8 mouse cellular contexts compared by ENCODE assay signal in genomic region chr2:84648369-84648768, GRCm38 (mm10). TPM values are rescaled to one million over a fixed set of nuclear protein-coding genes. Genes with fewer than 3 reads are reported as not detected.
DNase-seq lines count a peak whose midpoint lies in the region; ATAC-seq and TF ChIP-seq lines count a peak whose summit lies in the region.

No protein-coding gene starts in this region.

- H3K4me3 ChIP-seq in spleen, adult 2 months (ENCODE audit: extremely low read depth, insufficient read depth, insufficient read length): peak overlapping the region; percentile 5; the same call in 1 of the 2 replicates
- H3K4me3 ChIP-seq in liver, embryonic 13.5 days (replicated peaks): peak overlapping the region; percentile 40

- no peak for ATAC-seq in liver, embryonic 13.5 days (ENCODE audit: low read depth)

- peak; percentile 51 for DNase-seq in embryo, embryonic 10 days (ENCODE audit: low spot score)
- DNase-seq in embryo, embryonic 9.5 days (ENCODE audit: extremely low spot score): no peak
- DNase-seq in spleen, adult 2 months (ENCODE audit: low read depth in 1 of 2, low spot score in 2 of 2): no peak
- no peak for DNase-seq in spleen, adult 12 weeks (ENCODE audit: low spot score)
- no peak for DNase-seq in liver, embryonic 13.5 days
- DNase-seq in retina, postnatal 1 day: no peak
- DNase-seq in cerebellum, adult 9-11 months: no peak
- DNase-seq in cerebellum, adult 8-10 months: no peak

- H3K4me1 ChIP-seq in spleen, adult 2 months (ENCODE audit: control insufficient read depth, insufficient read depth, insufficient read length): no peaks in the 10 kb centered on the region
- H3K4me1 ChIP-seq in liver, embryonic 13.5 days (replicated peaks): peaks cover 48% of the 10 kb centered on the region

- peak overlapping the region; percentile 50 for H3K4me2 ChIP-seq in liver, embryonic 13.5 days

- no peak for TF ChIP-seq POLR2A in spleen, adult 2 months (IDR thresholded peaks at IDR 0.05; ENCODE audit: low read depth, low read length)

- no peaks in the 10 kb centered on the region for H3K9me3 ChIP-seq in liver, embryonic 13.5 days (replicated peaks)

- H3K9ac ChIP-seq in liver, embryonic 13.5 days: peak overlapping the region; percentile 27; the same call in 1 of the 2 replicates

- H3K36me3 ChIP-seq in spleen, adult 2 months (ENCODE audit: control insufficient read depth, insufficient read depth, low read length): no peaks in the 10 kb centered on the region
- H3K36me3 ChIP-seq in liver, embryonic 13.5 days: no peaks in the 10 kb centered on the region

- H3K27ac ChIP-seq in spleen, adult 2 months (ENCODE audit: insufficient read depth, low read length): no peak overlapping the region
- no peak overlapping the region for H3K27ac ChIP-seq in liver, embryonic 13.5 days

- H3K27me3 ChIP-seq in spleen, adult 2 months (ENCODE audit: control insufficient read depth, insufficient read depth, low read length): no peaks in the 10 kb centered on the region
- H3K27me3 ChIP-seq in liver, embryonic 13.5 days: no peaks in the 10 kb centered on the region

- no peak for TF ChIP-seq CTCF in spleen, adult 2 months (IDR thresholded peaks at IDR 0.05; ENCODE audit: extremely low read depth, insufficient read depth, insufficient read length, insufficient replicate concordance)

- WGBS in spleen, adult 2 months: 68% methylated on average over 6 of the region's 6 CpGs
- WGBS in liver, embryonic 13.5 days (ENCODE audit: insufficient replicate concordance): 53% methylated on average over 6 of the region's 6 CpGs

RNA-seq across cellular contexts. Expression of gene Ctnnd1, which starts 2.2 kb away (rescaled TPM):
- 12.3 and 14.7 TPM in 2 replicates for polyA plus RNA-seq in spleen, adult 2 months (2012; rRNA removed)
- polyA plus RNA-seq in liver, embryonic 13.5 days (2015; fragmentation: Nextera tagmentation; extraction: Ambion mirVana): 10.8 and 16.7 TPM in 2 replicates

RNA-seq across cellular contexts. Expression of gene Btbd18, which starts 10.5 kb away (rescaled TPM):
- polyA plus RNA-seq in spleen, adult 2 months (2012; rRNA removed): not detected in 2 replicates
- 0.03 and 0.06 TPM in 2 replicates for polyA plus RNA-seq in liver, embryonic 13.5 days (2015; fragmentation: Nextera tagmentation; extraction: Ambion mirVana)

RNA-seq across cellular contexts. Expression of gene Selenoh, which starts 22.2 kb away (rescaled TPM):
- 52.6 and 76.8 TPM in 2 replicates for polyA plus RNA-seq in spleen, adult 2 months (2012; rRNA removed)
- polyA plus RNA-seq in liver, embryonic 13.5 days (2015; fragmentation: Nextera tagmentation; extraction: Ambion mirVana): 143 and 145 TPM in 2 replicates

RNA-seq across cellular contexts. Expression of gene Gm28635, which starts 29.5 kb away (rescaled TPM):
- not detected in 2 replicates for polyA plus RNA-seq in spleen, adult 2 months (2012; rRNA removed)
- polyA plus RNA-seq in liver, embryonic 13.5 days (2015; fragmentation: Nextera tagmentation; extraction: Ambion mirVana): not detected in 2 replicates

RNA-seq across cellular contexts. Expression of gene Med19, which starts 29.8 kb away (rescaled TPM):
- polyA plus RNA-seq in spleen, adult 2 months (2012; rRNA removed): 4.9 and 5.0 TPM in 2 replicates
- 22.8 and 26.2 TPM in 2 replicates for polyA plus RNA-seq in liver, embryonic 13.5 days (2015; fragmentation: Nextera tagmentation; extraction: Ambion mirVana)
